Mouse (Mus musculus) heart, embryonic 14.5 days (tissue): ENCODE results near the gene Tapbpl. TPM values are rescaled to one million over a fixed set of nuclear protein-coding genes. Genes with fewer than 3 reads are reported as not detected.
"Not testable (repeated sequence)": the region's sequence is repeated elsewhere in the genome, so short reads cannot be mapped to it uniquely, and the experiment has no call there.

Experiments
- ATAC-seq: fragments of 200-750 bp; cut with Nextera tagmentation; 2 replicates; pipeline ENCODE4 v1.8.0; 2017; ENCODE audit warnings: low read depth, moderate TSS enrichment; ENCODE audit not compliant: insufficient number of reproducible peaks, insufficient read depth, low FRiP score
- H3K27ac ChIP-seq, 2 experiments: fragments of 200-500 bp in 1 of 2; fragments of 300-500 bp in 1 of 2; sonication (generic) in 1 of 2; replicated peaks in 1 of 2; 2 replicates each; pipeline ENCODE4 v1.5.1; 2012 to 2014; ENCODE audit warnings: low read depth in 2 of 2, low read length in 2 of 2, control low read depth in 1 of 2, mild to moderate bottlenecking in 1 of 2, mixed read lengths in 1 of 2; ENCODE audit not compliant: control insufficient read depth in 1 of 2, insufficient read depth in 1 of 2
- H3K27me3 ChIP-seq: fragments of 300-500 bp; sonication (generic); 2 replicates; pipeline ENCODE4 v1.6.1; 2014; ENCODE audit warnings: mild to moderate bottlenecking, low read length, control low read depth; ENCODE audit not compliant: control insufficient read depth, insufficient read depth
- H3K36me3 ChIP-seq: fragments of 300-500 bp; sonication (generic); 2 replicates; pipeline ENCODE4 v1.6.1; 2014; ENCODE audit warnings: mild to moderate bottlenecking, control low read depth, low read length, mixed read lengths; ENCODE audit not compliant: control insufficient read depth, insufficient read depth
- H3K4me1 ChIP-seq, 2 experiments: fragments of 200-500 bp in 1 of 2; fragments of 300-500 bp in 1 of 2; sonication (generic) in 1 of 2; 2 replicates each; pipeline ENCODE4 v1.6.1; 2012 to 2014; ENCODE audit warnings: low read length in 2 of 2, control low read depth in 1 of 2, mixed read lengths in 1 of 2; ENCODE audit not compliant: control insufficient read depth in 2 of 2, insufficient read depth in 2 of 2
- H3K4me2 ChIP-seq: fragments of 300-500 bp; sonication (generic); 2 replicates; pipeline ENCODE4 v1.6.1; 2014; ENCODE audit warnings: mild to moderate bottlenecking, low read length
- H3K4me3 ChIP-seq, 2 experiments: fragments of 200-500 bp in 1 of 2; fragments of 300-500 bp in 1 of 2; sonication (generic) in 1 of 2; 2 replicates each; pipeline ENCODE4 v1.5.1; 2012 to 2014; ENCODE audit warnings: low read length in 2 of 2, mild to moderate bottlenecking in 2 of 2, control low read depth in 1 of 2, low read depth in 1 of 2, moderate library complexity in 1 of 2; ENCODE audit not compliant: control insufficient read depth in 1 of 2, insufficient read depth in 1 of 2
- H3K9ac ChIP-seq: fragments of 300-500 bp; sonication (generic); 2 replicates; pipeline ENCODE4 v1.6.1; 2014; ENCODE audit warnings: mild to moderate bottlenecking, low read length
- H3K9me3 ChIP-seq: fragments of 300-500 bp; sonication (generic); 2 replicates; pipeline ENCODE4 v1.6.1; 2016; ENCODE audit warnings: low read length, control low read depth; ENCODE audit not compliant: control insufficient read depth
- WGBS: fragments of 180-500 bp; shearing (Covaris S2); extraction: QIAGEN DNeasy Blood & Tissue Kit; methylation state at CpG from one replicate; pipeline ENCODE4 v1.1.7; 2014; 5-methylcytosine and 5-hydroxymethylcytosine counted together
- polyA plus RNA-seq: library from polyadenylated mRNA; unstranded; fragments of >200 nt; fragmentation: Nextera tagmentation; extraction: Ambion mirVana; gene quantifications from 2 replicates; pipeline ENCODE4 v1.2.1, GENCODE M21; 2014

Gene Tapbpl
- polyA plus RNA-seq, 1 experiment from 2014 or later: 4.0 TPM

DNA sequence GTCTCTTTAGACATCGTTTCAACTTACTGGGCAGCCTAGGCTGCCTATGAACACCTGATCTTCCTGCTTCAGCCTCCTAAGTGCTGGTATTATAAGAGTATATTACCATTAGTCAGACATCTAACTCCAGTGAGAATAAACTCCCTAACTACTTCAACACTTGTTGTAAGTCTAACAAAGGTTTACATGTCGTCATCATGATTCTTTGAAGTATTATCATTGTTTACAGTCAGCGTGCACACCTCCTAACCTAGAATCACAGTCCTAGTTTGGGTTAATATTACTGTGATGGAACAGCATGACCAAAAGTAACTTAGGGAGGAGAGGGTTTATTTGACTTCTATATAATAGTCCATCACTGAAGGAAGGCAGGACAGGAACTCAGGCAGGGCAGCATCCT lies 35.8 kb upstream of the Tapbpl start:
- no peak overlapping the region for H3K27ac ChIP-seq
- no peak overlapping the region for H3K4me2 ChIP-seq
- no peaks in the 10 kb centered on the region for H3K36me3 ChIP-seq
- WGBS: 81% methylated on average over 3 of the region's 3 CpGs
- no peaks in the 10 kb centered on the region for H3K27me3 ChIP-seq
- no peak for ATAC-seq
- no peak overlapping the region for H3K4me3 ChIP-seq
- H3K9me3 ChIP-seq: no peaks in the 10 kb centered on the region
- peaks cover 6 to 9% of the 10 kb centered on the region in 2 experiments for H3K4me1 ChIP-seq
- H3K9ac ChIP-seq: no peak overlapping the region

DNA sequence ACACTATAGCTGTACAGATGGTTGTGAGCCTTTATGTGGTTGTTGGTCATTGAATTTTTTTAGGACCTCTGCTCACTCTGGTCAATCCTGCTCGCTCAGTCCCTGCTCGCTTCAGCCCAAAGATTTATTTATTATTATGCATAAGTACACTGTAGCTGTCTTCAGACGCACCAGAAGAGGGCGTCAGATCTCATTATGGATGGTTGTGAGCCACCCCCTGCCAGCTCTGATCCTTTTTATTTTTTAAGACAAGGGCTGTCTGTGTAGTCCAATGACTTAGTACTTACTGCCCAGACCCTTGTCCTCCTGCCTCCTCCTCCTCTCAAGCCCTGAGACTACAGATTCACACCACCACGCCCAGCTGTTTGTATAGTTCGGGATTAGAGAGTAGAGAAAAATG lies 34.9 kb upstream of the Tapbpl start:
- not testable (repeated sequence) for H3K4me2 ChIP-seq, H3K27me3 ChIP-seq, H3K4me1 ChIP-seq, H3K9me3 ChIP-seq, H3K9ac ChIP-seq, H3K4me3 ChIP-seq, H3K36me3 ChIP-seq, ATAC-seq, H3K27ac ChIP-seq
- 67% methylated on average over 6 of the region's 6 CpGs for WGBS

DNA sequence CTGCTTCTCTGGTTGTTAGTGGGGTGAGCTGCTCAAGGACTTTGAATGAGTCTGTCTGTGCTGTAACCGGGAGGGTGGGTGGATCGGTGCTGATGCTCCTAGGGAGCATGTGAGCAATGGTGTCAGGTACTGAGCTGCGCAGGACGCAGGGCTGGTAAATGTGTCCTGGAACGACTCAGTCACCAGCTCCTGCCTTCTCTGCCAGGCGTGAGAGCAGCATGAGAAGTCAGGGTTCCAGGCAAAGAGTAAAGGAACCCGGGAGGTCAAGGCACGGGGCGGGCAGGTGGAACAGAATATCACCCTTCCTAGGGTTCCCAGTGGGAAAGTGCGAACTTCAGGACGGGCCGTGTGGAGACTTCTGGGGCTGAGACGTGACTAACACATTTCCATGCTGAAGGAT lies 34.4 kb upstream of the Tapbpl start:
- 59% methylated on average over 13 of the region's 13 CpGs for WGBS

DNA sequence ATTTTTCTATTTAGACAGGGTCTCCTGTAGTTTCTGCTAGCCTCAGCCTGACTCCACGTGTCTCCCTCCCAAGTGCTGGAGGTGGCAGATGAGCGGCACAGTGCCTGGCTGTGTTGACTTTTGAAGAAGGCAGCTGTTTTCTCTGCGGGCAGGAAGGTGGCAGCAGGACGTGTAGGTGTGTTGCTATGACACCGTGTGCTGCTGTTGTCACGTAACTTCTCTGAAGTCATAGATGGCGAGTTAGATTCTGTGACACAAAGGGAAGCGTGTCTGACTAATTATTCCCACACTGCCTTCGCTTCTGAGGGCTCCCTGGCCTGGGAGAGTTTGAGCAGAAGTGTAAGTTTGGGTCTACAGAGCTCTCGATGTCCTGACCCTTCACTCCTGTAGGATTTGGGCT lies 33.6 kb upstream of the Tapbpl start:
- no peaks in the 10 kb centered on the region for H3K4me1 ChIP-seq
- H3K27ac ChIP-seq: no peak overlapping the region
- no peaks in the 10 kb centered on the region for H3K27me3 ChIP-seq
- no peak for ATAC-seq
- no peak overlapping the region for H3K4me2 ChIP-seq
- no peak overlapping the region for H3K4me3 ChIP-seq
- no peak overlapping the region for H3K9ac ChIP-seq
- H3K9me3 ChIP-seq: no peaks in the 10 kb centered on the region
- H3K36me3 ChIP-seq: no peaks in the 10 kb centered on the region
- WGBS: 45% methylated on average over 10 of the region's 10 CpGs

More for the DNA sequence above, 34.4 kb upstream of the Tapbpl start:
- H3K9ac ChIP-seq: no peak overlapping the region
- no peak for ATAC-seq
- no peak overlapping the region for H3K4me3 ChIP-seq
- H3K36me3 ChIP-seq: no peaks in the 10 kb centered on the region
- H3K4me1 ChIP-seq: no peaks in the 10 kb centered on the region
- no peaks in the 10 kb centered on the region for H3K9me3 ChIP-seq
- H3K27me3 ChIP-seq: no peaks in the 10 kb centered on the region
- no peak overlapping the region for H3K27ac ChIP-seq
- no peak overlapping the region for H3K4me2 ChIP-seq

DNA sequence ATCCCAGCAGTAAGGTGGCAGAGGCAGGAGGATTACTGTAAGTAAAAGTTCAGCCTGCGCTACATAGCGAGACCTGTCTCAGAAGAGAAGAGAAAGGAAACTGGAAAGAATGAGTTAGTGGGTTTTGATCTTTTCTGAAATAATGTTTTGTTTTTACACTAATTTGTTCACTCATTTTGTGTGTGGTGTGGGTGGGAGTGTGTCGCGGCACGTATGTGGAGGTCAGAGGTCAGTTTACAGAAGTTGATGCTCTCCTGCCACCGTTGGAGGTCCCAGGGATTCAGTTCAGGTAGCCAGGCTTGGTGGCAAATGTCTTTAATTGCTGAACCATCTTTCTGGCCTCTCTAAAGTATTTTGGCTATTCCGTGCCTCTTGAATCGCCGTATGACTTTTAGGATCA lies 32.6 kb upstream of the Tapbpl start:
- H3K4me2 ChIP-seq: no peak overlapping the region
- H3K4me1 ChIP-seq: no peaks in the 10 kb centered on the region
- ATAC-seq: no peak
- WGBS: 89% methylated on average over 9 of the region's 9 CpGs
- H3K27me3 ChIP-seq: no peaks in the 10 kb centered on the region
- no peak overlapping the region for H3K9ac ChIP-seq
- no peak overlapping the region for H3K4me3 ChIP-seq
- no peaks in the 10 kb centered on the region for H3K36me3 ChIP-seq
- H3K27ac ChIP-seq: no peak overlapping the region
- no peaks in the 10 kb centered on the region for H3K9me3 ChIP-seq

DNA sequence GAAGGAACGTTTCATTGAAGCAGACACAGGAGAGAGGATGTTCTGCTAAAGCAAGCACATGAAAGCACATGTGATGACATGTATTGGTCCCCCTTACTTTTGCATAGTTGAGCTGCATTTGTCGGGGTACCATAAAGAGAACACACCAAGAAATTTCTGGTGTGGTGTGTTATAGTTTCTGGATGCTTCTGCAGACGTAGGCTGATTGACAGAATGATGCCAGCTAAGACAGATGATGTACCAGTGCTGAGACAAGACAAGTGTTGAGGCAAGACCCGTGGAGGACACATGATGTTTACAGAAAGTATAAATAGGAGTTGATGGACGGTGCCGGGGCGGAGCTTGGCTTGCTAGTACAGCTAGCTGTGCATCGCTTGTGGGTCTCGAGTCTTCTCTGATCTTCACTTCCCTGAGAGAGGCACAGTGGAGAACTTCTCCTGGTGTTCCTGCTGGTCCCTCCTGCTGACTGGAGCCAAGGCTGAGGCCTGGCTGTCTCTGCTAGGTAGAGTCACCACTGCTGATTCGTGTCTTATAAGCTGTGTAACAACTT lies 28.4 kb upstream of the Tapbpl start:
- H3K27me3 ChIP-seq: no peaks in the 10 kb centered on the region
- ATAC-seq: no peak

DNA sequence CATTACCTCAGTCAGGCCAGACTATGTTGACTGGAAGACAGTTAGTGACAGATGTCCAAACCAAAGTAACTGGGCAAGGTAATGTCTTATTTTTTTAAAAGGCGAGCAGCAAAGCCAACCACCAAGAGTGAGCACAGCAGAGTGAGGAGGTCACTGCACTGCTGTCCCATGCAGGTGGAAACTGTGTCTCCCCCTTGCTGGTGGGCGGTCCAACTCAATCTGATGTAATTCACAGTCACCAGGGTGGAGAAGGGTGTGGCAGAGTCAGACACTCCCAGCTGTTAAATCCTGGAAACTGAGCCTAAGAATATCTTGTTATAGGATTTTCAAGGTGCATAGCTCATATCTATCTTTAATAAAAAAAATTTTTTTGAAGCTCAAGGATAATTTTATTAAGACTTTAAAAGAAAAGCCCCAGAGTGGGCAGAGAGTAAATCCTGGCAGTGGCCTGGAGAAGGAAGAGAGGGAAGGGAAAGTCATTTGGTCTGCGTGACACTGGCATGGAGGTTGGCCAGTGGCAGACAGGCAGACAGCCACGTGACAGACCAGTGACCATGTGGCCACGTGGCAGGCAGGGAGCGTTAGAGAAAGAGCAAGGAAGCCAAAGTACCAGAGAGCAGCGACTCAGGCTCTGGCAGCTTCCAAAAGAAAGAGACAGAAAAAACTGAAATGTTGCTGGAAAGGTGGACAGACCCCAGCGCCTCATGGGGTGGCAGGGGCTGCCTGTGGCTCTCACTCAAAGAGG lies 24.7 kb upstream of the Tapbpl start:
- Histone ChIP-seq H3K36me3 (no peaks in the 10 kb centered on the region), H3K9ac (no peak overlapping the region), H3K4me3 (no peak overlapping the region), H3K9me3 (no peaks in the 10 kb centered on the region), H3K4me2 (no peak overlapping the region), H3K4me1 (no peaks in the 10 kb centered on the region), H3K27me3 (no peaks in the 10 kb centered on the region), H3K27ac (no peak overlapping the region)
- no peak for ATAC-seq
- WGBS: 68% methylated on average over 8 of the region's 8 CpGs

More for the DNA sequence above, 28.4 kb upstream of the Tapbpl start:
- no peaks in the 10 kb centered on the region for H3K9me3 ChIP-seq
- no peak overlapping the region for H3K9ac ChIP-seq
- 73% methylated on average over 10 of the region's 10 CpGs for WGBS
- no peak overlapping the region for H3K4me2 ChIP-seq
- no peaks in the 10 kb centered on the region for H3K4me1 ChIP-seq
- no peak overlapping the region for H3K4me3 ChIP-seq
- no peaks in the 10 kb centered on the region for H3K36me3 ChIP-seq
- H3K27ac ChIP-seq: no peak overlapping the region
